Mouse (Mus musculus) gastrocnemius, postnatal 36 days (tissue): ENCODE data around the gene Gpatch2l. TPM values are rescaled to one million over a fixed set of nuclear protein-coding genes. Genes with fewer than 3 reads are reported as not detected.

Experiments used
- DNase-seq, 2 experiments: peaks; one replicate each; pipeline ENCODE4 v3.0.0; 2022
- intact Hi-C: fragments of 180-260 bp; cut with DNase I; formaldehyde crosslinking; loops from one replicate; pipeline ENCODE4 v1.15.1; 2025
- long read RNA-seq, 2 experiments: library from polyadenylated mRNA; stranded (forward); transcript quantifications; one replicate each; pipeline ENCODE4 v2.0.0; 2021
- total RNA-seq, 2 experiments: library from RNA; stranded (reverse); gene quantifications; 2 replicates each; pipeline ENCODE4 v1.2.3; 2021

Gpatch2l gene
- 10 to 100 TPM; 11.9 TPM for total RNA-seq
- long read RNA-seq, experiment 1, full-length matches to known transcripts: 4 of 7 reads
- long read RNA-seq, experiment 1, partial matches to known transcripts: 0 of 7 reads
- long read RNA-seq, experiment 1, other reads (novel, unspliced or antisense): 3 of 7 reads
- long read RNA-seq, experiment 2, full-length matches to known transcripts: 5 of 6 reads
- long read RNA-seq, experiment 2, partial matches to known transcripts: 0 of 6 reads
- long read RNA-seq, experiment 2, other reads (novel, unspliced or antisense): 1 of 6 reads

DNA sequence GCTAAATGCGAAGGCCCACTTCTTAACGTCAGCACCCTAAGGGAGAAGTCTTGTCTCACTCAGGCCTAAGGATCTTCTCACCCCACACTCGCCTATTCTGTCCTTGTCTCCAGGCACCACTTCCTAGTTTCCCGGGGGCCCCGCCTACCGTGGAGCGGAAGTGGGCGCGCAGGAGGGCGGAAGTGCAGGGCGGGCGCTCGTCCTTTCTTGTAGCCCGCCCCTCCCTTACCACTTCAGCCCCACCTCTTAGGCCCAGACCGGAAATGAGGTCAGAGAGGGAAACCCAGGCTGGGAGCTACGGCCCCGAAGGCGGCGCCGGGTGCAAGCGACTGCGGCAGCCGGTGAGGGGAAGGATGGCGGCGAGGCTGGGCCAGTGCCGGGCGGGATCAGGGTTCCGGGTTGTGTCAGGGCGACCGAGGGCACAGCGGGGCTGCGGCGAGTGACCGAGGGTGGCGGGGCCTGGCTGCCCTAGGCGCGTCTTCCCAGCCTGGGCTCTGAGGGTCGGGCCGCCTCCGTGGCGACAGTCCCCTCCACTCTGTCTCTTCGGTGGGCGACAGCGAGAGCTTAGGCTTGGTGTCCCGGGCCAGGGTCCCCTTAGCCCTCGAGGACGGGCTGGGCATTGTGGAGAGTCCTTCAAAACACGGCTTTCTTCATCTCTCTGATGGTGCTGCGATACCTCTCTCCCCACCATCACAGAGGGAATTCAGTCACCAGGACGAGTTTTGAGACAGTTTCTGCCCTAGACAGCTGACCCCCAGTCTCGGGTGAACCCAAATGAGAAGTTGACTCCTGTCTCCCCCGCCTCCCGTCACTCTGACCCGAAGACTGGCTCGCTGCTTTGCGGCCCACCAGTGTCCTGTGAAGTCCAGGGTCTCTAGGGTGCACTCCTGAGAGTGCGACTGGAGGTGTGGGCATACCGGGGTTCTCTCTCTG, at the start of gene Gpatch2l:
TSS of gene Gpatch2l (plus strand) at position 255 of the 933 bp plus-strand sequence.
- DNase-seq: peak; percentile 93 to 95
- intact Hi-C loops: no loop called here

DNA sequence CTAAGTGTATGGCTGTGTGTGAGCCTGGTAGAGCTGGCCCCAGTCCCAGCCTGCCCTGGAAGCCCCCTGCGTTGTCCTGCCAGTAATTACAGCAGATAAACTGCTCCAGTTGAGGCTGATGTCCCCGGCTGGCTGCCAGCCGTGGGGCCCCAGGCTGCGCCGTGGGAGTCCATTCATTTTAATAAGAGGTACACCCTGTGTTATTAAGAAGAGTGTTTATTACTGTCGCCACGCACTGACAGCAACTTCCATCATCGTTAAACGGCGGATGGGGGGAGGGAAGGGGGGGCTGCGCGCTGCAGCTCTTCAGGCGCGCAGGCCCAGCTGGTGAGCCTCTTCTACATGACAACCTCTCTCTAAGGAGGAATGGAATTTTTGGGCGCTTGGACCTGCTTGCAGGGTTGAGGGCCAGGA, 49.6 kb upstream of the Gpatch2l start:
- intact Hi-C loops: no loop called here
- no peak for DNase-seq

DNA sequence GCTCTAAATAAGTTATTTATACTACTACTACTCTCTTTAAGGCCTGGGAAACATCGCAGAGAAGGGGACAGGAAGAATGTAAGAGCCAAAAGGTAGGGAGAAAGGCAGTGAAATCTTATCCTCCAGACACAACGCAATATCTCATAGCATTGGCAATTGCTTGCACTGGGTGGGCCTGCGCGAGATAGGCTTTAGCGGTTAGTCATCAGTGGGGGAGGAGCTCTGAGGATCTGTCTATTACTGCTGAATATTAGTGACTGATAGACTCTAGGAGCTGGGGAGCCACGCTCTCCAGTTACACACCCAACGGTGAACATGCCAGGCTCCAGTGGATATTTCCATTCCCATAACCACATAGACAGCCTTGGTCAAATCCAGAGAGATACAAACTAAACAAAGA, 44.7 kb upstream of the Gpatch2l start:
- intact Hi-C loops: no loop called here
- DNase-seq: no peak

DNA sequence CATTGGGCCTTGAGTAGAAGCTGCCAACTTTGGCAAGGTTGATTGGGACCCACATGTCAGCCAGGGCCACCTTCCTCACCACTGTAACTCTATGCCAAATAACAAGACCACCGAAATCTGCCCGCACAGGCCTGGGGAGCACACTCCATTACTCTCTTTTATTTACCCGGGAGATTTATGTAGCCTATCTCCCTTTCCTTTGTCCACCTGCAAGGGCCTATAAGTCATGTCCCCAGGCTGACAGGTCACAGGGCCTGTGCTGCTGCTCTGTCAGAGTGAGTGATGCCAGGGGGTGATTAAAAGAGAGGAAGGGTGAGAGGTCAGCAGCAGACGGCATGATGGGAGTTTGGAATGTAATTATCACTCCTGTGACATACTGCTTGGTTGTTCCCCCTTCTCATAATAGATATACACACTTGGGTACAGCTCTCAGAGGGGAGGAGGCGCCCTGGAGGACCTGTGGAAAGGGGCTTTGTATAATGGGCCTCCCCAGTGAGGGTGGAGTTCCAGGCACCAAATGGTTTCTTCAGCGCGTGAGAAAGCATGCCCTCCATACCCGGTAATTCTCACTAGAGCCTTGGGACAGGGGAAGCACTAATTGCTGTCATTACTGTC, 38.1 kb upstream of the Gpatch2l start:
- no peak for DNase-seq
- intact Hi-C loops: no loop called here

DNA sequence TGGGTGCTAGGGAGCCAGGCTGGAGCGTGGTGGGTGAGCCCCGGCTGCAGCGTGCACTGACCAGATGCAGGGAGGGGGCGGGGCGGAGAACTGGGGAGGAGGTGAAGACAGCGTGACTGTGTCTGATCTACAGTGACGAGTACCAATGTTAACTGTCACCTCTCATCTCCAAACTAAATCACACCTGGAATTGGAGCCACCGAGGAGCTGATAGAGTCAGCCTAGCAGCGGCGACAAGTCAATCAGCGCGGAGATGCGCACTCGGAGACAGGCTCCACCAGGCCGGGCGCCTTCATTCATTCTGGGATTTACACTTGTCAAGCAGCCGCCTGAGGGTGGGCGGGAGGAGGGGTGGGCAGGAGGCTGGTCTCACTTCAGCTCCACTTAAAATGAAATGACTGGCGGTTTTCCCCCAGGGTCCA, 30.5 kb upstream of the Gpatch2l start:
- intact Hi-C loops: no loop called here
- no peak for DNase-seq

DNA sequence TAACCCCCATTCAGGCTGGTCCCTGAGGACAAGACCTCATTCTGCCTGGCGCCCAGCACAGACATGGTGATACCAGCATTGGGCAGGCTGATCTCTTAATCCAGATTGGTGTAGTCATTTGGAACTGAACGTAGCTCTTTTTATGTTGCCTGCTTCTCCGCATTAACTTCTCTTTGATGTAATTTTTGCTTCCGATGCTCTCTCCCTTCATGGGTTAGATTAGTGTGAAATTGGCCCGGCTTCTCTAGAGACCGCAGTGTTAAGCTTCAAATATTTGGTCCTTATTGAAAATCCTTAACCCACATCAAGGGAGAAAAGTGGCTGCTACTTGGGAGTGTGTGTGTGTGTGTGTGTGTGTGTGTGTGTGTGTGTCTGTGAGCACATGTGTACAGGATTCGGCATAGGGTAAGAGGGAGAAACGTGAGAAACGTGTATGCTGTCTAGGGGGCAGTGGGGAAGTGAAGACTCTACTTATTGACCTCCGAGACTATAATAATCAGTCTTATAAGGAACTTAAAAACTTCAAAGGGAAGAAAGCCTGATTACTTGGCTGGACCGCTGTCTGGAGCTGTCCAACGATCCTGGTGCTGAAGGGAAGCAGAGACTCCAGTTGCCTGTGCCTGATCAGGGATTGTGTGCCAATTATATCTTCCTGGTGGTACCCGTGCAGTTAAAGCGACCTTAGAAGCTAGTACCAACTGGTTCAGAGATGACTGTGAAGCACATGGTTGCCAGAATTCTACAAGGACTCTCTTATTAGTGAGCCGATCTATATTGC, 28.8 kb upstream of the Gpatch2l start:
- DNase-seq: peak in 1 of 2 experiments; percentile 25
- intact Hi-C loops: no loop called here

DNA sequence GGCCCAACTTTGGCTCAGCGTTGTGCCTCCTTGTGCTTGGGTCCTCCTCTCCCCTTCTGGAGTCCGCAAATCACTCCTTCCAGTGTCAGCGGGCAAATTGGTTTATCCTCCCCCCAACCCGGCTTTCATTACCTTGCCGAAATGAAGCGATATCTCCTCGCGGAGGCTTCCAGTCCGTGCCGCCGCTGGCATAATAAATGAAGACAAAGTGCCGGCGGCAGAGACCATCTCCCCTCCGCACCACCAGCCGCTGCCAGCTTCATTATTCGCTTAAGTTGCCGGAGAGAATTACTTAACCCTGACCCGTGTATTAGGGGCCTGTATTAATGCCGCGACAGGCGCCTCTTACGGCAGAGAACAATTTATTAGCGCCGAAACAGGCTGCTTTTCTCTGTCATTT, 27.5 kb upstream of the Gpatch2l start:
- intact Hi-C loops: no loop called here
- no peak for DNase-seq

DNA sequence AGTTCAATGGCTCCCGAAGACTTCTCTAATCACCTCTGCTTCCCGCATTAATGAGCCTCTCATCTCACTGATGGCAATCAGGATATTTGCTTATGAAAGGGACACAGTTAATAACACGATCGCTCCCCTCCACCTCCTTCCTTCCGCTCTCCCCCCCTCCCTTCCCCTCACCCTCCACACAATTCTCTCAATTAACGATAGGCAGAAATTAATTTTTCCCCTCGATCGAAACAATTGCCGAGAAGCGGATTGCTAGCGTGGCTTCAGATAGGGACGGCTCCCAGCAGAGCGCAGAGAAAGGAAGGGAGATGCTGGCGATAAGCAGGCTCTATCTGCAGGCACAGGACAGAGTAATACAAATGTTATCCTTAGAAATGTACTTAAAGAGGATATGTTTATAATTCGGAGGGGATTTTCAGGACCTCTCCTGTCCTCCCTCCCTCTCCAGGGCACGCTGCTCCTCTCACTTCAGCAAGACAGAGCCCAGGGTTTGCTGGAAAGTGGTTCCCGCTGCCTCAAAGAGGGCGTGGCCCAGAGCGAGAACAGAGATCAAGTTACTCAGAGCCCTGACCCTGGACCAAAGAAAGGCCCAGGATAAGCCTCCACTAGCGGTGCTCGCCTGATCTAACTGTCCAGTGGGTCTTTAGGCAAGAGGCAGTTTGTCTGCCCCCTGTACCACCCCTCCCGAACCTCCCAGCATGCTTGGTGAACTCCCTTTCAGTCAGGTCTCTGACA, 24.8 kb upstream of the Gpatch2l start:
- intact Hi-C loops: no loop called here
- DNase-seq: no peak

DNA sequence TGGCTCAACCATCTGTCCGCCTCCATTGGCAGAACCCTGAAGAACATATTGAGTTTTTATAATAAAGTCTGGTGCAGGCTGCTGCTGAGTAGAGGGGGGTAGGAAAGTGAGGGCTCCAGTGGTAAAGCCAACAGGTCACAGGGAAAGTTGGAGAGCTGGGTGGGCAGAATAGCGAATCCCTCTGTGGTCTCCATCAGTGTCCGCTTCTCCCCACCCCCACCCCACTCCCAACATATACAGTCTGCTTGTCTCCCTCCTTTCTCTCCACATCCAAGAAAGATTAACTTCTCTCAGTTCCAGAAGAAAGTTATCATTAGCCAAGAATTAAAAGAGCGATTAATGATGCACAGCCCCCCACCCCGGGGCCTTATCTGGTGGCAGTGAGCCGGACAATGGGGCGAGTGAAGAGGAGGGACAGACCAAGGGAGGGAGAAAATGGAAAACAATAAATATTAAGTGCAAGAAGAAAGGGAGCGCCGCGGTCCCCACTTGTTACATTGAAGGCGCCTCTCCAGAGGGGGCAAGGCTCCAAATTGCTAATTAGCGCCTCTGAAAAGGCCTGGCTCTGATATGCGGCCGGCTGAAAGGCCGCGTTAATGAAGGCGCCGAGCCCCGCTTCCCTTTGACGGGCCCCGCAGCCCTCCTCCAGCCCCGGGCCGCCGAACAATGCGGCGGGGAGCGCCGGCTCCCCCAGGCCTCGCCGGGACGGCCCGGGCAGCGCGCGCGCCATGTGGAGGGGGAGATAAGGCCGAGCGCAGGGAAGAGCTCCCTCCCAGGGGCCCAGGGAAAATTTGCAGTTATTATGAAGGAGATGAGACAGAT, 21.2 kb upstream of the Gpatch2l start:
- intact Hi-C loops: no loop called here
- no peak for DNase-seq

DNA sequence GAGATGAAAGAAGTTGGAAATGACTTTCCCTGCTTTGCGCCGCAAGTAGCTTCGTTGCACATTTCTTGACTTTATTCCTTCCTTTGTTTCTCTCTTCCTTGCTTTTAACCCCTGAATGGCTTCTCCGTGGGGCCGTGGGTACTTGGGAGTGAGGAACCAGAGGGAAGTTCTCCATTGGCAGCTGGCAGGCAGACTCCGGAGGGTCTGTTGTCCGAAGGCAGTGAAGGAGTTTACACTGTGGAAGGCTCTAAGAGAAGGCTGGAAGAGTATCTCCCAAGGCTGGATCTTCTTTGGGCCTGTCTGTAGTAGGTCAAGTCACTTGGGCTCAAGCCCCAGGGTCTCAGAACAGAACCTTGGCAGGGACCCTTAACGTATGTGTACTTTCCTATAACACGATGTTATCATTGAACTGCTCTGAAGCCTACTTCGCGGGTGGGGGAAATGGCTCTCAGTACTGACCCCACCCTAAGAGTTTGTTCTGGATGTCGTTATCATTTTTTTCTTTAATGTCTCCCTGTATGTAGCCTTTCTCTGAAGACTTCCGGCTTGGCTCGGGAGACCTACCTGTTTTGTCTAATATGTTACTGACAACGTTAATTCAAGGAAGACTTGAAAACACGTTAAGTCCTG, 20.5 kb upstream of the Gpatch2l start:
- DNase-seq: no peak
- intact Hi-C loops: no loop called here

DNA sequence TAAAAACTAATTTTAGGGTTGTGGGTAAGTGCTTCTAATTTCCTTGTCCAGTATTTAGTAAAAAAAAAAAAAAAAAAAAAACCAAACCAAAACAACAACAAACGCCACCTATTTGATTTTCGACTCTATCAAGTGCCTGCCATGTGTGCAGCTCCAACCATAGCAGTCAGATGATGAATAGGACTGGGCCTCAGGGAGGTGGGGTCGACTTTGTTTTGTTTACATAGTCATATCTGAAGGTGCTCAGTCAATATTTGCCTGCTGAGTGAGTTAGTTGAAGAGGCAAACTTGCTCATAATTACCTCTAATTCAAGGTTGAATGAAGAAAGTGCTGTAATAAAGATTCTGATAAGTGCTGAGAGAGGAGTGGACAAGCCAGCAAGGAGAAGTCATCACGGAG, 7.4 kb upstream of the Gpatch2l start:
- no peak for DNase-seq
- intact Hi-C loops: no loop called here

DNA sequence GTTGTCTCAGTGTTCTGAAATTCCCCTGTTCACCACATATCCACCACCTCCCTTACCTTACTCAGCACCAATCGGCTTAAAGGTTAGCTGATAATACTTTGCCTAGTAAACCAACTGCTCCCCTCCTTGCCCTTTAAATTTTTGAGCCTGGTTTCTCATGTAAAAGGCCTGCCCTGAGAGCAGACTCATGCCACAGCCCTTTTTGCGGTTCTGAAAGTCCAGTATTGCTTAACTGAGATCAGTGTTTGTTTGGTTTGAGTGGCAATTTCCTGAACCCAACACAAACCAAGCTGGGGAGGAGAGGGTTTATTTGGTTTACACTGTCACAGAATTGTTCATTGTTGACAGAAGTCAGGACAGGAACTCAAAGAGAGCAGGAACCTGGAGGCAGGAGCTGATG, 2.9 kb upstream of the Gpatch2l start:
- DNase-seq: no peak
- intact Hi-C loops: no loop called here

DNA sequence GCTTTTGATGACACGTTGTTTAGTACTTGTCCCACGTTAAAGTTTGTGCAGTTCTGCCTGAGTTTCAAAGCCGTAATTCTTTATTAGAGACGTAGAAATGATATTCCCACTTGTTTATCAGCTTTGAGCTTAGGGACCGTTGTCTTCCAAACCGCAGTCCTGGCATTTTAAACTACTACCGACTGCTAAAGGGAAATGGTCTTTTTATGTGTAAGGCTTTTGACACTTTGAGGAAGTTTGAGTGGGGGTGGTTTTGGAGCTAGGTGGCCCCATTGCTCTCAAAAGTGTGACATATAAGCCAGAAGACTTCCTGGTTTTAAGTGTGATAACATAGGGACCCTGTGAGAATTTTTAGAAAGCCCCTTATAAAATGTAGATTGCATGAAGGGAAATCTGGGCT, 905 bp downstream of the Gpatch2l start:
- no peak for DNase-seq
- intact Hi-C loops: no loop called here

DNA sequence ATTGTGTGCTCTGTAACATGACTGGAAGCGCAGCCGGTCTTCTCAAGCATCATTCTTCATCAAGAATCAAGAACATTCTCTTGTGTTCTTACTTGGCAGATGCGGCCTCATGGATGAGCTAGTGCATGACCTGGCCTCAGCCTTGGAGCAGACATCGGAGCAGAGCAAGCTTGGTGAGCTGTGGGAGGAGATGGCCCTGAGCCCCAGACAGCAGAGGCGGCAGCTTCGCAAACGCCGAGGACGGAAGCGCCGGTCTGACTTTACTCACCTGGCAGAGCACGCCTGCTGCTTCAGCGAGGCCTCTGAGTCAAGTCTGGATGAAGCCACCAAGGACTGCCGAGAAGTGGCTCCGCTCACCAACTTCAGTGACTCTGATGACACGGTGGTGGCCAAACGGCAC, 2.3 kb downstream of the Gpatch2l start:
- intact Hi-C loops: no loop called here
- DNase-seq: no peak

DNA sequence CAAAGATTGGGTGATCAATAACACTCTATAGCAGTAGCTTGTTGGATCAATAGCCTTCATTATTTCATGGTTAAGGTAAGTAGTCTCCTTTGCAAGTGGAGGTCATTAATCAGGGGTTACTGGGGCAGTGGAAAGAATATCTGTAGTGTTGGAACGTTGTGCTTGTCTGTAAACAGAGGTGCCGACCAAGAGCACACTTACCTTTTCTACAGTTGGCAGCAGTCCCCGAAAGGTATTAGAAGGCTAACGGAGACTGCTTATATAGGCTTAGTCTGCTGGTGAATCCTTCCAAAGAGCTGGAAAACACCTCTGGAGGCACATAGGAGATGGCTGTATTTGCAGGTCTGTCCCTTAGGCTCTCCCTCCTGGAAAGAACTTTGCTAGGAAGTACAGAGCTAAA, 8.5 kb downstream of the Gpatch2l start:
- no peak for DNase-seq
- intact Hi-C loops: no loop called here

DNA sequence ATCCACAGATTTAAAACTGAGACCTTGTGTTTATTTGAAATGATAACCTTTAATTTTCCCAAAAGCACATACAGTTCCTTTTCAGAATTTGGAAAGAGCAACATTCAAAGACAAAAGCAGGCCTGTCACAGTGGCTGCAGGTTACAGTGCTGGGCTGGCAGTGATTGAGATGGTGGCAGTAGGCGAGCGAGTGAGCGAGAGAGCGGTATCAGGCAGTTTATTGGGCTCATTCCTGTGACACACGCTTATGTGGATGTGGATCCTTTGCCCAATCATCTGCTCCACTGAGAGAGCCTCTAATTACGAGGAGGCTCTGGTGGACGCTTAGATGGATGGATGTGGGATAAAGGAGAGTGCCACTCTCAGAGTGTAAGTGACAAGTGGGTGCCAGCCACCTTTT, 13.3 kb downstream of the Gpatch2l start:
- no peak for DNase-seq
- intact Hi-C loops: no loop called here

DNA sequence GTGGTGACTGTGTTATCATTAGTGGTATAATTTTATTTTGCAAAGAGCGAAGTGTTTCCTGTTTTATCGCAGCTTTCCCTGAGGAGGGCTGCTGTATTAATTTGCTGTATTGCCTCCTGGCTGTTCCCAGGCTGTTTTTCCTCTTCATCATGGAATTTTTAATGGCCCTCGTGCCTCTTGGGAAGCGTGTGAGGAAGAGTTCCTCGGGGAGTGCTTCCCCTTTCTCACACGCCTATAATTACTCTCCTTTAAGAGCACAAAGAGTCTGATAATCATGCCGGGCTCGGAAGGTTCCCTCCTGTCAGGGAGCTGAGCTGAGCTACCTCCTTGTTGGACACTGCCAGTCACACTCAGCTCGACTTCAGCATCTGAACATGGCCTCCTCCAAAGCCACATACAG, 30.0 kb downstream of the Gpatch2l start:
- intact Hi-C loops: no loop called here
- no peak for DNase-seq

DNA sequence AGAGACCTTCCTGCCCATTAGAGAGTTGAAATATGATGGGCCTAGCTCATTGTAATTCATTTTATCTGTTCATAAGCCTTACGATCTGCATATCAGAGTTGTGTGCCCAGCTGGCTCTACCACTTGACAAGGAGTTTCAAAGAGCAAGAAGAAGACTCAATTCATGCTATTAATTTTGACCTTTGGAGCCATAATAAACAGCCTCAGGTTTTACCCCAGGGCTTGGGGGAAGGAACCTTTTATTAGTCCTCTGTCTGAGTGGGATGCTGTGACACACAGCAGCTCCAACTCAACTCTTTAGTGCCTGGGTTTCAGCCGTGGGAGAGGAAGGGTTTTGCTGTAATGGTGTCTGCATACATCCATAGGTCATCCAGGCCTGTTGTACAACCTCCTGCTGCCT, 32.6 kb downstream of the Gpatch2l start:
- DNase-seq: no peak
- intact Hi-C loops: no loop called here

DNA sequence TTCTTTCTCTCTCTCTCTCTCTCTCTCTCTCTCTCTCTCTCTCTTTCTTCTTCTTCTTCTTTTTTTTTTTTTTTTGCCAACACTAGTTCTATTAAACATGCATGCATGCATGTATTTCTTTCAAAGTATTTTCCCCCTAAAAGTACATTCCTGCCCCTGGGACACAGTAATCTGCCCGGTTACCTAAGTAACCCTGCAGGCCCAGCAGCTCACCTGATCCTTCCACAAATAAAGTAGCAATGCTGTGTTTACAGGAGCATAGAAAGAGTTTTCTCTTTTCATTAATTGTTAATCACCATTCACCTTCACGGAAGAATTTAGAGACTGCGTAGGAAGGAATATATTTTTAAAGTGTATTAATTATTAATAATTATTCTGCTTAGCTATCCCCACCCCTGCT, 34.1 kb downstream of the Gpatch2l start:
- intact Hi-C loops: no loop called here
- DNase-seq: no peak
